Mouse (Mus musculus) forebrain, embryonic 11.5 days (tissue): ENCODE data around the gene Extl2. TPM values are rescaled to one million over a fixed set of nuclear protein-coding genes. Genes with fewer than 3 reads are reported as not detected.

ENCODE experiments used
- ATAC-seq: fragments of 200-750 bp; cut with Nextera tagmentation; replicated peaks from 2 replicates; pipeline ENCODE4 v1.8.0; 2017; ENCODE audit warnings: moderate TSS enrichment; ENCODE audit not compliant: low FRiP score
- DNase-seq: peaks from one replicate; pipeline ENCODE4 v3.0.0-alpha.2; 2017; ENCODE audit warnings: low spot score
- H3K27ac ChIP-seq: fragments of 300-500 bp; sonication (generic); 2 replicates; pipeline ENCODE4 v1.5.1; 2014; ENCODE audit warnings: low read depth, low read length
- H3K27me3 ChIP-seq: fragments of 300-500 bp; sonication (generic); 2 replicates; pipeline ENCODE4 v1.6.1; 2014; ENCODE audit warnings: mild to moderate bottlenecking, low read length, mixed read lengths; ENCODE audit not compliant: control insufficient read depth, insufficient read depth
- H3K36me3 ChIP-seq: fragments of 300-500 bp; sonication (generic); 2 replicates; pipeline ENCODE4 v1.6.1; 2014; ENCODE audit warnings: mild to moderate bottlenecking, low read length, moderate library complexity, mixed read lengths; ENCODE audit not compliant: control insufficient read depth, insufficient read depth
- H3K4me1 ChIP-seq: fragments of 300-500 bp; sonication (generic); replicated peaks from 2 replicates; pipeline ENCODE4 v1.6.1; 2014; ENCODE audit warnings: low read length, mixed read lengths; ENCODE audit not compliant: control insufficient read depth, insufficient read depth
- H3K4me2 ChIP-seq: fragments of 300-500 bp; sonication (generic); 2 replicates; pipeline ENCODE4 v1.6.1; 2014; ENCODE audit warnings: low read depth, mild to moderate bottlenecking, low read length, moderate library complexity, mixed read lengths; ENCODE audit not compliant: severe bottlenecking
- H3K4me3 ChIP-seq: fragments of 300-500 bp; sonication (generic); 2 replicates; pipeline ENCODE4 v1.5.1; 2014; ENCODE audit warnings: low read depth, low read length
- H3K9ac ChIP-seq: fragments of 300-500 bp; sonication (generic); 2 replicates; pipeline ENCODE4 v1.6.1; 2014; ENCODE audit warnings: low read length
- H3K9me3 ChIP-seq: fragments of 300-500 bp; sonication (generic); 2 replicates; pipeline ENCODE4 v1.6.1; 2016; ENCODE audit warnings: low read length, mixed read lengths; ENCODE audit not compliant: control insufficient read depth
- WGBS: fragments of 180-500 bp; shearing (Covaris S2); extraction: QIAGEN DNeasy Blood & Tissue Kit; methylation state at CpG from one replicate; pipeline ENCODE4 v1.1.7; 2014; 5-methylcytosine and 5-hydroxymethylcytosine counted together
- polyA plus RNA-seq: library from polyadenylated mRNA; unstranded; fragments of >200 nt; fragmentation: Nextera tagmentation; extraction: Ambion mirVana; gene quantifications from 2 replicates; pipeline ENCODE4 v1.2.1, GENCODE M21; 2014

The Extl2 gene
- polyA plus RNA-seq, 1 experiment from 2014 or later, result 24.5 TPM

GRCm38 (mm10) chr3:115971891-115972646 lies 35.2 kb upstream of the Extl2 start:
- Histone ChIP-seq H3K4me2 (no peak overlapping the region), H3K4me1 (no peaks in the 10 kb centered on the region), H3K27ac (no peak overlapping the region), H3K4me3 (no peak overlapping the region), H3K27me3 (no peaks in the 10 kb centered on the region), H3K36me3 (no peaks in the 10 kb centered on the region; the same call in 1 of the 2 replicates), H3K9me3 (no peaks in the 10 kb centered on the region), H3K9ac (no peak overlapping the region)
- ATAC-seq (no peak), DNase-seq (no peak)
- 92% methylated on average over 14 of the region's 14 CpGs for WGBS

- DNase-seq (no peak), ATAC-seq (no peak)
- Histone ChIP-seq H3K27ac (no peak overlapping the region), H3K4me3 (no peak overlapping the region), H3K9me3 (no peaks in the 10 kb centered on the region), H3K4me1 (no peaks in the 10 kb centered on the region), H3K4me2 (no peak overlapping the region), H3K36me3 (no peaks in the 10 kb centered on the region; the same call in 1 of the 2 replicates), H3K27me3 (no peaks in the 10 kb centered on the region), H3K9ac (no peak overlapping the region)
- 91% methylated on average over 6 of the region's 6 CpGs for WGBS
Measured at GRCm38 (mm10) chr3:115974228-115974627, 33.0 kb upstream of the Extl2 start.

GRCm38 (mm10) chr3:115974995-115975394 lies 32.3 kb upstream of the Extl2 start:
- WGBS, result 92% methylated on average over 10 of the region's 10 CpGs
- H3K27ac ChIP-seq, result no peak overlapping the region
- no peak overlapping the region for H3K4me2 ChIP-seq
- H3K9me3 ChIP-seq, result no peaks in the 10 kb centered on the region
- no peak for ATAC-seq
- H3K4me1 ChIP-seq, result no peaks in the 10 kb centered on the region
- H3K36me3 ChIP-seq, result no peaks in the 10 kb centered on the region; the same call in 1 of the 2 replicates
- no peak overlapping the region for H3K9ac ChIP-seq
- no peak overlapping the region for H3K4me3 ChIP-seq
- no peak for DNase-seq
- no peaks in the 10 kb centered on the region for H3K27me3 ChIP-seq

GRCm38 (mm10) chr3:115979000-115979399 lies 28.3 kb upstream of the Extl2 start:
- H3K27ac ChIP-seq, result no peak overlapping the region
- H3K36me3 ChIP-seq, result peaks cover 3% of the 10 kb centered on the region; the same call in 1 of the 2 replicates
- H3K4me3 ChIP-seq, result no peak overlapping the region
- no peaks in the 10 kb centered on the region for H3K9me3 ChIP-seq
- H3K9ac ChIP-seq, result no peak overlapping the region
- 53% methylated on average over 1 of the region's 1 CpGs for WGBS
- no peak overlapping the region for H3K4me2 ChIP-seq
- no peaks in the 10 kb centered on the region for H3K4me1 ChIP-seq
- ATAC-seq (no peak), DNase-seq (no peak)
- H3K27me3 ChIP-seq, result no peaks in the 10 kb centered on the region

GRCm38 (mm10) chr3:115983217-115983616 lies 24.0 kb upstream of the Extl2 start:
- WGBS, result 96% methylated on average over 8 of the region's 8 CpGs
- Histone ChIP-seq H3K9me3 (no peaks in the 10 kb centered on the region), H3K4me3 (no peak overlapping the region), H3K27ac (no peak overlapping the region), H3K4me2 (no peak overlapping the region), H3K36me3 (peaks cover 3% of the 10 kb centered on the region; the same call in 1 of the 2 replicates), H3K9ac (no peak overlapping the region), H3K4me1 (no peaks in the 10 kb centered on the region), H3K27me3 (no peaks in the 10 kb centered on the region)
- ATAC-seq, result no peak
- no peak for DNase-seq

- Histone ChIP-seq H3K9ac (no peak overlapping the region), H3K27me3 (no peaks in the 10 kb centered on the region), H3K4me3 (no peak overlapping the region), H3K4me1 (no peaks in the 10 kb centered on the region), H3K36me3 (peaks cover 3% of the 10 kb centered on the region; the same call in 1 of the 2 replicates), H3K9me3 (no peaks in the 10 kb centered on the region), H3K27ac (no peak overlapping the region), H3K4me2 (no peak overlapping the region)
- ATAC-seq (no peak), DNase-seq (no peak)
- 95% methylated on average over 9 of the region's 9 CpGs for WGBS
Measured at GRCm38 (mm10) chr3:115984653-115985052, 22.6 kb upstream of the Extl2 start.

GRCm38 (mm10) chr3:115985183-115985892 lies 21.9 kb upstream of the Extl2 start:
- ATAC-seq (no peak), DNase-seq (no peak)
- Histone ChIP-seq H3K9me3 (no peaks in the 10 kb centered on the region), H3K9ac (no peak overlapping the region), H3K4me2 (no peak overlapping the region), H3K27me3 (no peaks in the 10 kb centered on the region), H3K4me1 (no peaks in the 10 kb centered on the region), H3K27ac (no peak overlapping the region), H3K36me3 (peaks cover 3% of the 10 kb centered on the region; the same call in 1 of the 2 replicates), H3K4me3 (no peak overlapping the region)
- 89% methylated on average over 9 of the region's 9 CpGs for WGBS

GRCm38 (mm10) chr3:115992103-115992502 lies 15.2 kb upstream of the Extl2 start:
- no peak overlapping the region for H3K9ac ChIP-seq
- ATAC-seq, result no peak
- DNase-seq, result no peak
- H3K4me2 ChIP-seq, result no peak overlapping the region
- no peak overlapping the region for H3K4me3 ChIP-seq
- no peaks in the 10 kb centered on the region; the same call in 1 of the 2 replicates for H3K36me3 ChIP-seq
- H3K9me3 ChIP-seq, result no peaks in the 10 kb centered on the region
- H3K4me1 ChIP-seq, result no peaks in the 10 kb centered on the region
- no peaks in the 10 kb centered on the region for H3K27me3 ChIP-seq
- WGBS, result 94% methylated on average over 4 of the region's 4 CpGs
- no peak overlapping the region for H3K27ac ChIP-seq
